Mouse (Mus musculus) brain, embryonic 14.5 days (tissue): ENCODE measurements at regions not wholly inside any gene's neighbourhood (a gene's known extent, or its start where the extent isn't known, plus 50 kb on each side); places are given as distances from the start of the nearest gene placed in this dataset.

Source experiments
- CTCF ChIP-seq: fragments of 200-500 bp; IDR thresholded peaks from 2 replicates; pipeline ENCODE4 v1.5.1; 2012; ENCODE audit warnings: inconsistent platforms, mild to moderate bottlenecking, moderate library complexity, borderline replicate concordance; ENCODE audit not compliant: insufficient read depth, insufficient read length; ENCODE audit errors: extremely low read depth
- POLR2A ChIP-seq: fragments of 200-500 bp; IDR thresholded peaks from 2 replicates; pipeline ENCODE4 v1.6.1; 2012; ENCODE audit warnings: mild to moderate bottlenecking, inconsistent platforms, borderline replicate concordance; ENCODE audit not compliant: poor library complexity, insufficient read depth, insufficient read length, severe bottlenecking; ENCODE audit errors: extremely low read depth

DNA sequence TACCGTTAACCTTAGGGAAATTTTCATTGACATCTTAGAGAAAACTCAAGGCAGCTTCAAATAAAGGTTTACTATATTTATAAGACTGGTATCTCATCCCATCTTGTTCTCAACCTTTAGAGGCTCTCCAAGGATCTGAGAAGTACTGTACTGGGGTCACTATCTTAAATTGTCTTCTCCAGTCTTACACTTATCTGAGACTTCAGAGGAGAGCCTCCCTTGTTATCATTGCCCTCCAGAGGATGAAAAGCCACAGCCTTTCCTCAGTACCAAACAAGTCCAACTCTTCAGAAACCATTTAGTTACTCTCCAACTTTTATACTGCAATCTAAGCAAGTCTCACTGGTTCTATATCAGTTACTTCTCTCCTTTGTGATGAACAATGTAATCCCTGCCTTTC, 376.3 kb downstream of the Fbxo8 start:
- TF ChIP-seq CTCF (no peak), POLR2A (no peak)
